Mouse (Mus musculus) lung, postnatal 0 days (tissue): ENCODE measurements at regions not wholly inside any gene's neighbourhood (a gene's known extent, or its start where the extent isn't known, plus 50 kb on each side); places are given as distances from the start of the nearest gene placed in this dataset.

Source experiments
- CTCF ChIP-seq: IDR thresholded peaks from 2 replicates; pipeline ENCODE4 v1.5.1; 2016; ENCODE audit warnings: antibody characterized with exemption, mild to moderate bottlenecking
- EP300 ChIP-seq: IDR thresholded peaks from 2 replicates; pipeline ENCODE4 v1.6.1; 2016; ENCODE audit warnings: antibody characterized with exemption, mild to moderate bottlenecking, control low read depth

- TF ChIP-seq CTCF (no peak), EP300 (no peak)
These were observed 200.2 kb upstream of the Pappa start for GRCm38 (mm10) chr4:64923751-64924150.
